Mouse (Mus musculus) telencephalon, adult 2 months (tissue): ENCODE measurements around the gene Gm10424.
"Not testable (repeated sequence)": the region's sequence is repeated elsewhere in the genome, so short reads cannot be mapped to it uniquely, and the experiment has no call there.

Experiments
- DNase-seq: peaks from one replicate; pipeline ENCODE4 v3.0.0-alpha.2; 2011; ENCODE audit warnings: low read depth, low spot score

Gene Gm10424

DNA sequence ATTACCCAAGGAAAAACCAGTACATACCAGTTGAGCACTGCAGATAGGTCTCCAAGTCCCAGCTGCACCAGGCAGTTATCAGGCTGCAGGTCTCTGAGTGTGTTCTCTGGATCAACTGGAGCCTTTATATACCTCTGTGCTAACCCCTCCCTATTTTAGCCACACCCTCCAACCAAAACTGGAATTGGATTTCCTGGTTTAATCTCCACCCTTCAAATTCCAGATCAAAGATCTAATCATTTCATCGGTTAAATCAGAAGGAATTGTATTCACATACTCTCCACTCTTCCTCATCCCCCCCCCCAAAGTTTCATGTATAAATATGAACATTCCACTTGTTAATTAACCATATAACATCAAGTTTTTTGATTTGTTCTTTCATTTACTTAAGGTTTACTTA, at the start of gene Gm10424:
Gm10424 (minus strand) TSS at position 101 of the 400 bp plus-strand sequence.
- not testable (repeated sequence) for DNase-seq

DNA sequence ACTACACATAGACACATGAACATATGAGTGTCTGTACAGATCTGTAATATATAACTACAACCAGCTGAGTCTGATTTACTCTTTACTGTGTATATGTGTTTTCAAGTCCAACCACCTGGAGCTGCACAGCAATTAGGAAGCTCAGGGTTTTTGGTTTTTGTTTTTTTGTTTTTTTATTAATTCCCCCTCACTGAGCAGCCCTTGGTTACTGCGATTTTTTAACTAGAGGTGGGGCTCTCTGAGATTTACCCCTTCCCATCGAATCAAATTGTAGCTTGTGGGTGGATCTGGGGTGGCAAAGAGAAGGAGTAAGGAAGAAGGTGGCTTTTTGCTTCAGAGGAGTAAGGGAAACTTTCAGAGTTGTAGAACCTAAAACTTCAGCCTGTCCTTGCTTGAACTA, 33.0 kb upstream of the Gm10424 start, which contains the start of gene Gm3259:
Gm3259 (plus strand) TSS at position 301 of the 400 bp plus-strand sequence.
- not testable (repeated sequence) for DNase-seq
